Mouse (Mus musculus): ENCODE measurements around the gene Cdc5l. TPM values are rescaled to one million over a fixed set of nuclear protein-coding genes. Genes with fewer than 3 reads are reported as not detected.

Cdc5l gene
- polyA plus RNA-seq (2012): 7.4 and 8.3 TPM in 2 replicates

DNA sequence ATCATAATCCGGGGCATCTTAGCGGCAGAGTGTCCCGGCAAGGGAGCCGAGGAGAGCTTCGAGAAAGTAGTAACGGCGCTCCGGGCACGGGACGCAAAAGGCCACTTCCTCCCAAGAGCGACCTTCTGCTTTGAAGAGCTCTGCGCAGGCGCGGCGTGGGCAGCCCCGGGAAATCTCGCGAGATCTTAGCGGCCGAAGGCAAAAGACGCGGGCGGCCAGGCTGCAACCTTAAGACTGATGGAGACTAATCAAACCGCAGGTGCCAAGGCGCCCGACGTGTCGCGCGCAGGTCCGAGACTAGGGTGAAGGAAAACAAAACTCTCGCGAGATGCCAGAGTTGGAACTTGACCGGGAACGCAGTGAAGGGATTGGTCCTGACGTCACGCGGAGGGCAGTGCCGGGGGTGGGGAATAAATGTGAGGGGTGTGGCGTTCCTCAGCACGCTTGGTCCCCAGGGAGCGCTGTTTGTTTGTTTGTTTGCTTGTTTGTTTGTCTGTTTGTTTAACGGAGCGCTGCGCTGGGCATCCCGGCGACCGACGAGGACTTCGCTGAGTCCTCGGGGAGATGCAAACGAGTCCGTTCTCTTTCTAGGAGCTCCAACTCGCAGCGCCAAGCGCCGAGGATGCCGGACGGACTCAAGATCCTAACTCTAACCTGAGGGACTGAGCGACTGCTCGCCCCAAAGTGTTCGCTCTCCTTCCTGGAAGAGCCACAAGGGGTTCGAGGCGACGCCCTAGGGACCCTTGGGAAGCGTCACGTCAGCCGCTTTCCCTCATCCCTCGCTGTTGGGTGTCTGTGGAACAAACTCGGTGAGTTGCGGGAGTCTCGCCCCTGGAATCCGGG is at the start of gene Cdc5l:
TSS of gene Cdc5l (minus strand) at position 319 of the 843 bp plus-strand sequence.

DNA sequence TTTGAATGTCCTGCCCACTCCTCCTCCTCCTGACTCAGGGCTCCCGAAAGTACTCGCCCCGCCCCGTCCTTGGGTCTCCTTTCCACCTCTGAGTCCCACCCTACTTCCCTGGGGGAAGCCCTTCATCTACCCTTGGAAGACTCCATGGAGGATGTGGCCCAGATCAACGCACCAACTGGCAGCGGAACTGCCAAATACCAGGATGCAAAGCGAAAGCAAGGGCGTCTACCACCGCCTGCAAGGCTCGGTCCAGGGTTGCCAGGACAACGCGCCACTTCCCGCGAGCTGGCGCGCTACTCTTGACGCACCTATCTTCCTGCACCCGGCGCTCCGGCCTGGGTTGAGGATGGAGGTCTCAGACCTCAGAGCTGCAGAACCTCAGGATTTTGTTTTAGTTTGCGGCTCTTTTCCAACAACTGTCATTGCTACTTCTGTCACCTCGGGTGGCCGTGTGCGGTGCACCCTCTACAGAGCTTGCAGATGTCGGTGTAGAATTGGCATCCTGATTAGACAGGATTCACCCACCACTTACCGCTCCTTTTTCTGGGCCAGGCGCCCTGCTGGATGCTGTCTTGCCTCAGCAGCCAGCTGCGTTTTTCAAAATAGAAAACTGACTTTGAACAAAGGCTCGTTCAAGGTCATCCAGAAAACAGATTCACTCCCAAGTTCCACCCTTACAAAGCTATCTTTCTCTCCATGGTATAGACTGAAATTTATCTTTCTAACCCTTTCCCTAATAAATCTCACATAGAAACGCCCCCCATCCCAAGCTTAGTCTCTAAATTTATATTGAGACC is 41.3 kb upstream of the Cdc5l start, which contains the start of gene Spats1:
TSS of gene Spats1 (minus strand) at position 747 of the 797 bp plus-strand sequence.

Other genes starting within 250 kb of the Cdc5l start
- gene Spats1, start 41.7 kb upstream of the Cdc5l start, polyA plus RNA-seq (2012): 0.03 TPM in 1 of 2 replicates, not detected in the other
- 39.1 and 48.9 TPM in 2 replicates for gene Aars2, start 73.1 kb upstream of the Cdc5l start, polyA plus RNA-seq (2012)
- 0.06 TPM in 1 of 2 replicates, not detected in the other for gene Tcte1, start 89.7 kb upstream of the Cdc5l start, polyA plus RNA-seq (2012)
- gene Tmem151b, start 115.9 kb upstream of the Cdc5l start, polyA plus RNA-seq (2012): 0.26 and 0.31 TPM in 2 replicates
- gene Nfkbie, start 122.0 kb upstream of the Cdc5l start, polyA plus RNA-seq (2012): 33.6 and 42.7 TPM in 2 replicates
- 38.8 and 39.1 TPM in 2 replicates for gene Slc35b2, start 130.1 kb upstream of the Cdc5l start, polyA plus RNA-seq (2012)
- 757 and 930 TPM in 2 replicates for gene Hsp90ab1, start 139.5 kb upstream of the Cdc5l start, polyA plus RNA-seq (2012)
- 165 and 204 TPM in 2 replicates for gene Slc29a1, start 165.9 kb upstream of the Cdc5l start, polyA plus RNA-seq (2012)
- gene Mymx, start 168.4 kb upstream of the Cdc5l start, polyA plus RNA-seq (2012): not detected in 2 replicates
- gene Capn11, start 225.6 kb upstream of the Cdc5l start, polyA plus RNA-seq (2012): 0.12 and 0.22 TPM in 2 replicates